Mouse (Mus musculus): Measurements from ENCODE around the gene Cr2. TPM values are rescaled to one million over a fixed set of nuclear protein-coding genes. Genes with fewer than 3 reads are reported as not detected.
"Not testable (repeated sequence)": the region's sequence is repeated elsewhere in the genome, so short reads cannot be mapped to it uniquely, and the experiment has no call there.

Gene Cr2
- total RNA-seq (2021), result 1 to 10 TPM; 3.6 to 4.2 TPM

DNA sequence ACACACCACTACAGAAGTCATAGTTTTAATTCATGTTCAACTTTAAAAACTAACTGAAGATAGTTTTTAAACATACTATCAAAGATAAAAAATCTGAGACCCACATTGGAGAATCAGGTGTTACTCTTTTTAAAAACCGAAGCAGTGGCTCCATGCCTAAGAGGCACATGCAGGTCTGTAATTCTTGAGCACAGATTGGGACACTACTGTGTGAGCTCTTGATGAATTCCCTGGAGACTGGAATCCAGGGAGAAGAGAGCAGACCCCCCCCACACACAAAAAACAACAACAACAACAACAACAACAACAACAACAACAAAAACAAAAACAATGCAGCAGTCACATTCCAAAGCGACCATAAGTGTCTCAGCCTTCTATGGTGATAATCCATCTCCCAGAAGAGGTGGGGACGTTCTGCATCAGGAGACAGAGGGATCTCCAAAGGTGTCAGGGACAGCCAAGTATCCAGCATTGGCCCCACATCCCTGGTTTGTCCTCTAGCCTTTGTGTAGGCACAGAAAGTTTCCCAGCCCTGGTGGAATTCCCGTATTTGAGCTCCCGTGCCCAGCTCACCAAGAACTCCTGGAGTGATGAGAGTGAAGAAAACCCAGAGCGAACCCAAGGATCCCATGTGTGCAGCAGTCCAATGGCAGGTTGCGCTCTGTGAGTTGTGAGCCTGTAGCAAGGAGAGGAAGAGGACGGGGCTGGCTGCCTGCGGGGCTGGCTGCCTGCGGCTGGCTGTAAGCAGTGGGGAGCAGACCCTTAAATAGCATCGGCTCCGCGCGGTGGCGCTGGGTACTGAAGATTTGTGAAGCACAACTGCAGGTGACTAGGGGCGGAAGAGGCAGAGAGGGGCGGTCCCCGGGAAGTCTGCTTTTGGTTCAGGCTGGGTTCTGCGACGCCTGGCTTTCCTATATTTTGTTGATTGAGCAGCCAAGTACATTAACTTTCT lies at the start of gene Cr2:
TSS of gene Cr2 (minus strand) at position 737 of the 952 bp plus-strand sequence.
- DNase-seq, result peak; percentile 78
- intact Hi-C loops (cut with DNase I), result no loop called here

DNA sequence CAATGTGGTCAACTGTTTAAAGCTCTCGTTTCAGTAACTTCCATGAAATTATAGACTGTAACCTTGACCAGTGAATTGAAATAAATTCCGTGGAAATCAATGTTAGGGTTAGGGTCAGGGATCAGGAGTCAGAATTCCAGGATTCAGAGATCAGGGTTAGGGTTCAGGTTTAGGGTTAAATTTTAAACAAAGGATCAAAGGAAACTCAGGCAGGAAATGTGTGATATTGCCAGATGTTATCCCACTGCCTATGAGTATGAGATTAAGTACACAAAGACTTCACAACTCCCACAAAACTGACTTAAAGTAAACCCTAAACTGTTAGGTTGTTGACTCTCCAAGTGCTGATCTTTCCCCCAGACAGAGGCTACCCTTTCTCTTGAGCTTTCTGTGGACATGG lies 45.3 kb upstream of the Cr2 start:
- intact Hi-C loops (cut with DNase I), result no loop called here
- no peak for DNase-seq

DNA sequence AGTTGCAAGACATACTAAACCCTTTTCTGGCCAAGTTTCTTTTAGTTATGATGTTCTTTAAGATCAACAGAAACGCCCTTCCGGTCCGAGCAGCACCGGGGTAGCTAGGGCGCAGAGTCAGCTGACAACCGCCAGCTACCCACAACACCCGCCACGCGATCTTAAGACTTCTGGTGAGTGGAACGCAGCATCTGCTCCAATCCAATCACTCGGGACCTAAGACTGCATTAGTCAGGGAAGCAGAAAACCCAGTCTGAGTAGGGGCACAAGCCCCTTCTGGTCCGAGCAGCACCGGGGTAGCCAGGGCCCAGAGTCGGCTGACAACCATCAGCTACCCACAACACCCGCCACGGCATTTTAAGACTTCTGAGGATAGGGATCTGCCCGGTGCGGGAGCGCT lies 36.3 kb upstream of the Cr2 start:
- intact Hi-C loops (cut with DNase I); DNase-seq: not testable (repeated sequence)

DNA sequence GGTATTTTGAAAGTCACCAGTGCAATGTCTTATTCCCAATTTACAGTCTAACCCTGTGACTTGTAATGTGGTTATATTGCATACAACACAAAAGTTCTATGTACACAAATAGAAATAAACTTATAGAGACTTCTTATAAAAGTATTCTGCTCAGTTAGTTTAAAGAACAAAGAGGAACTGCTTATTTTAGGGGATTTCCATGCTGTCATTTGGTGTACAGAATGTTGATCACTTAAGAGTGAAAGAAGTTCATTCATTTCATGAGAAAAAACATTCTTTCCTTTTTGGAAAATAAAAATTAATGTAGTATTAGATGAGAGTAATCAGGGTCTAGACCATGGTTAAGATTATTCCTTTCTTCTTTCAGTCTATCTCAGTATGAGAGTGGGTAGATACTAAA lies 8.2 kb upstream of the Cr2 start:
- intact Hi-C loops (cut with DNase I), result no loop called here

DNA sequence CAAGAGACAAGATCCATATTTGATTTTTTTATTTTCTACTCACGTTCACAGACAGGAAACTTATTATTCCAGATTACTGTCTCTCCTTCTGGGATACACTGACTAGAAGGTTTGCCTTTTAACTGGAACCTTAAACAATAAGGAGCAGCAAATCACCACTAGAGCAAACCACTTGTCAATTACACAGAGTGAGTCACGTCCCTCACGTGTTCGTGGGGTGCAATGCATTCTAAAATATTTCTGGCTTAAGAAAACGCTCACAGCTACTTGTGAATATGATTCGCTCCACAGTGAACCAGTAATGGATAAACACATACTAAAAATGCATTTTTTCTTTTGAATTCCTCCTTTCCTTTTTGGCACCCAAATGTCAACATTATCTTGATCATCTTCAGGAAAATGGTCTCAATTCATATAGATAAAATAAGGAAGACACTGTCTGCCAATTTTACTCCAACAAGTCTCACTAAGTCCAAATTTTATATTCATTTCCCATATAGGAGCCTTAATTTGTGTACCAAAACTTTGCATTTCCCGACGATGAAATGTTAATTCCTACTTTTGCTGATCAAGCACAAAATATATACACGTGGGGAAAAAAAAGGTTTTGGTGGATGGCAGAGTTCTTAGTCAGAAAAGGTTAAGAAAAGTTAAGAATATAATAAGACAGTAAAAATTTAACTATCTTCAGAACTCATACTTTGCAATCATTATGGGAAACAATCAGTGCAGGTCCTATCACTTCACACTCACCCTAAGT lies 11.3 kb downstream of the Cr2 start:
- DNase-seq, result no peak
- intact Hi-C loops (cut with DNase I), result no loop called here

More for the DNA sequence above, 8.2 kb upstream of the Cr2 start:
- DNase-seq, result no peak

DNA sequence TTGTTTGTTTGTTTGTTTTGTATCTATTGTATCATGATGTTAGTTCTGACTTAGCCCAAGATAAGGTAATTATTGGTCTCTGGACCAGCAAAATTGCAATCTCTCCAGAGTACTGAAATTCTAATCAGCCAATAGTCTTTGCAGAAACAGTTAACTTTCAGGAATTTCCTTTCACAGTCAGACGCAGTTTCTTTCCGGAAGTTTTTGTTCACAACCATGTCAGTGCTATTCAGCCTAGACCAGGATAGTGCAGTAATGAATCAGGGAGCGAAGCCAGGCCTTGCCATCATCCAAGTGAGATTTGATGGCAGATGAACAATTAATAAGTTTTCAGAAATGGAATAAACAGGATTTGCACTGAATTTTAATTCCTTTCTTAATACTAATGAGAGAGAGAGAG lies 44.4 kb downstream of the Cr2 start:
- DNase-seq, result no peak
- intact Hi-C loops (cut with DNase I), result no loop called here

DNA sequence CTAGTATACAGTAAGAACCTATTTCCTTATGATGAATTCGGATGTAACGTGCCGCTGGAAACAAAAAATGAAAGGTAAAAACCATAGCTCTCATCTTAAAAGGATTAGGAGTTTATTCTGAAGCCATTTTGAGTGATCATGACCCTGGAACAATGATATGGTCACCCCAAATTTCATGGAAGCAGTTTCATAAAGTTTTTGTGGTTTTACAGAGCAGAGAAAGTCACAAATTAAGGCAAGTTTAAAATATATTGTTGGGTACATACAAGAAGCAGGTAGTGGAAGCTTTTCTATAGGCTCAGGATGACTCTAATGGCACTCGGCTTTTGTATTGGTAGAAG lies 44.9 kb downstream of the Cr2 start:
- intact Hi-C loops (cut with DNase I), result no loop called here
- no peak for DNase-seq

DNA sequence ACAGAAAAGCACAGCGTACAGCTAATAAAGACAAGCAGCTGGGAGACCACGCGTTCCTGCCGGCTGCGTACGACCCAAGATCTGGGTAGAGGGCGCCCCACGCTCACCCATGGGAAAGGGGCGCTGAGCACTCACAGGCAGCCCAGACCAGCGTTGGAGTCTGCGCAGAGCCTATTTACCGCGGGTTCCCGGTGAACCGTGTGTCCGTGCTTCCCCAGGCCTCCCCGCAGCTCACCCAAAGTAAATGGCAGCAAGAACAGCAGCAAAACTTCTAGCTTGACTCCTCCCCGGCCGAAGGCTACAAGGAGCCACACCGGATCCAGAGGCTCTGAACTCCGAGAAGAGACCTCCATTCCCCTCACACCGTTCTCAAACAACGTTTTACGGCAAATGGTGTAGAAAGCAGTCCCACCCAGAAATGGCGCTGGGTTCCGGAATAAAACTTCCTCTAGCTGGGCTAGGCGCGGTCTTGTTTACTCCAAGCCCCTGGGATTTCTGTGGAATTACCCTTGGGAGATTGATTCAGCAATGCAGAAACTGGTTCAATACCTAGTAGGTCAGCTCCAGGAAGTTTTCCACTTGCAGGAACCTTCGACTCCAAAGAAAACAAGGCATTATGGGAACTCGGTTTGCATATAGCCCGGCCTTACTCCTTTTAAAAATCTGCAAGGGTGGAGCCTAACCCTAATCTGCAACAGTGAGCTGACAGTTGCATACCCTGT lies 45.4 kb downstream of the Cr2 start, which contains the start of gene Cr1l:
TSS of gene Cr1l (minus strand) at position 634 of the 722 bp plus-strand sequence.
- intact Hi-C loops (cut with DNase I), result no loop called here
- peak; percentile 87 for DNase-seq

DNA sequence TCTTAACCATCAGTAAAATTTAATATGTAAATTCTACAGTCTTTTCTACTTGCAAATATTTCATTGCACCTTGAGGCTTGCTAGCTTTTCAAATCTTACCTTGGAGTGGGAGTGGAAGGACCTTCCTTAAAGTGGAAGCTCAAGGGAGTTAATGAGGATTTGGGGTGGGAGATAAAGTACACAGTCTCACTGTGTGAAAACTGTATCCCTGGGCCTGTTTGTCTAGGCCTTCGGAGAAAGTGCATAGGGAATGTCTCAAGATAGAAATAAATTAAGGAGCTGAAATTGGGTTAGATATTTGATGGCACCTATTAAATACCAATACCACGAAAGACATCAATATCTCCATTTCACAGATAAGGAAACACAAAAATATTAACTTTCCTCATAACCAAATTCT lies 46.0 kb downstream of the Cr2 start:
- intact Hi-C loops (cut with DNase I), result no loop called here
- DNase-seq, result no peak

DNA sequence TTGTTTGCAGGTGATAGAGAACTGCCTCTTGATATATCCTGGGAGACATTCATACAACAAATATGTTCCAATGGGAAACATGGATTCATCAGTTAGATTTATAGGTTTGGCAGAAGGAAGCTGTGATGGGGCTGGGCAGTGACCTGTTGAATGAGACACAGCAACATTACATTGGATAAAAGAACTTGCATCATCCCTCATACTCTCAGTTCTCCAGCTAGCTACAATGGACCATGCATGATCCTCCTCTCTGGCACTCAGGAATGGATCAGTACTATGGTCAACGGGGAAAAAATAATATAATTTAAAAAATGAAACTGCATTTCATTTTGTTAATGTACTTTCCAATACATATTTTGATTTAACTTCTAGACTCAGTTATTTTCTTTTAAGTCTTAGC lies 46.6 kb downstream of the Cr2 start:
- intact Hi-C loops (cut with DNase I), result no loop called here
- DNase-seq, result no peak

DNA sequence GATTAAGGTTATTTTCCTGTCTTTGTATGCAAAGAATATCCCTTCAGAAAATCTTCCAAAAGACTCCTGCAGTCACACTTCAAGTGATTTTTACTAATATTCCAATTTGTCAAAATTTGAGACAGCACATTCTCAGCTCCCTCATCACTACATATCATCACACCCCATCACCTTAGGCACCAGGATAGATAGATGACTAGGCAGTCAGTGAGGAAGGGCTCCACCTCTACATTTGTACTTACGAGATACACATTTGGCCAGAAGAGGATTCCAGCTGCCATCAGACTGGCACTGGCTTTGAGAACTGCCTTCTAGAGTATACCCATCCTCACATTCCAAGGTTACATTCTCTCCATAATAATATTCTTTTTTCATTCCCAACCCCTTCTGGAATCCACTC lies 62.1 kb downstream of the Cr2 start:
- no peak for DNase-seq
- intact Hi-C loops (cut with DNase I), result no loop called here

DNA sequence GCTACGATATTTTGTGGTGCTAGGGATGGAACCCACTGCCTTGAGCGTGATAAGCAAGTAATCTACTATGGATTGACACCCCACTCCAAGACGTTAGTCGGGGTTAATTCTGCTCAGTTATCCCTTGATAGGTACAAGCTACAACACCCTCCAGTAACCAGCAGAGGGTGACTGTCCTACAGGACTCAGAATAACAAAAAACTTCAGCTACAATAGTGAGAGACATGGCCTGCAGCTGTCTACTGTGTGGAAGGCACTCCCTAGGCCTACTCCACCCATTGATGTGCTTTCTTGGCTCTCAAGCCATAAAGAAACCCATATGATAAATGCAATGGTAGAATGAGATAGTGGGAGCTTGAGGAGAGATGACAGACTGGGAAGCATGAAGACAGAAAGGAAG lies 62.9 kb downstream of the Cr2 start:
- no peak for DNase-seq
- intact Hi-C loops (cut with DNase I), result no loop called here

DNA sequence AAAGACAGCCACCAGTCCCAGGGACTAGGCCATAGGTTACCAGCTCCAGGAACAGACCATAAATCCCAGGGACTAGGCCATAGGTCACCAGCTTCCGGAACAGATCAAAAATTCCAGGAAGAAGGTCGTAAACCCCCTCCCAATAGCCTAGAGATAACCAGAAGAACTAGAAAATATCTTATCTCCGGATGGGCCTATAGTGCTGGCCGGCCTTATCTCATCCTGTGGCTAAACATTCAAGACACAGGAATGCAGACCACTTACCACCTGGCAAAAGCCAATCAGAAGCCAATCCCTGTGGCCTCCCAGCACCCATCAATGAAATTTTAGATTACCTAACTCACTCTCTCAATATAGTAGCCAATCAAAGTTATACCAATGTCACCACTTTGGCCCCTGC lies 75.8 kb downstream of the Cr2 start:
- intact Hi-C loops (cut with DNase I), result no loop called here

DNA sequence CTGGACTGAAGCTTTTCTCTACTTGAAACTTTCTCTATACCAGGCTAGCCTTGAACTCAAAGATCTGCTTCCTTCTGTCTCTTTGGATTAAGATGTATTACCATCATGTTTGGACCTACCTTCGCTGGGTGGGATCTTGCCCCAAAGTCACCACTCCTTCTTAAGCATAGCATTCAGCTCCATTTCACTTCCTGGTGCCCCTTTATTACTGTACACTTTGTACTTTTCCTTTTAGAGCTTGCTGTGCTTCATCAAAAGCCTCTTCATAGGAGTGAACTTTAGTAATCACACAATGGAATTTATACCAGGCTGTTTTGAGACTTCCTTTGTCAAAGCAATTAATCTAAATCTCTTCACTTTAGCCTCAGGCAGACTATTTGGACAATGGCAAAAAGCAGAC lies 78.5 kb downstream of the Cr2 start:
- DNase-seq, result no peak
- intact Hi-C loops (cut with DNase I), result no loop called here

More for the DNA sequence above, 75.8 kb downstream of the Cr2 start:
- no peak for DNase-seq

DNA sequence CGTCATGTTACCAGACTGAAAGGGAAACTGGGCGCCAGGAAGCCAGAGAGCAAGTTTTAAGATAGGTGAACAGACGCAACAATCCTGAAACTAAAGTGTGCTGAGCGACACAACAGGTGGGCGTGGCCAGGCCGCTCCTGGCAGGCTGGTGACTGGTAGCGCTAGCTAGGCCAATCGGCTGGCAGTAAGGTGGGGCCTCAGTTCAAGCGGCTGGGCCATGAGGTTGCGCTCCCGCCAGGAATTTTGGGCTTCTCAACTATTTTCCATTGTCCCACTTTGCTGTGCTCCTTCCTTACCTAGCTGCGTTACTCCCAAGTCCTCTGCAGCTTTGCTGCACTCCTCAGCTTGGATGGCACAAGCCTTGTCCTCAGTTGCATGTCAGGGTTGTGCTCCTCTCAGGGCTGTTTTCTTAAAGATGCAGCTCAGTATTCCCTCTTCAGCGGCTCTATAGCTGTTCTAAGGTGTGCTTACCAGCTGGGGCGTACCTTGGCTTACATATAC lies 84.2 kb downstream of the Cr2 start, which contains the start of gene Cd46:
TSS of gene Cd46 (minus strand) at position 30 of the 501 bp plus-strand sequence.
- intact Hi-C loops (cut with DNase I), result no loop called here

DNA sequence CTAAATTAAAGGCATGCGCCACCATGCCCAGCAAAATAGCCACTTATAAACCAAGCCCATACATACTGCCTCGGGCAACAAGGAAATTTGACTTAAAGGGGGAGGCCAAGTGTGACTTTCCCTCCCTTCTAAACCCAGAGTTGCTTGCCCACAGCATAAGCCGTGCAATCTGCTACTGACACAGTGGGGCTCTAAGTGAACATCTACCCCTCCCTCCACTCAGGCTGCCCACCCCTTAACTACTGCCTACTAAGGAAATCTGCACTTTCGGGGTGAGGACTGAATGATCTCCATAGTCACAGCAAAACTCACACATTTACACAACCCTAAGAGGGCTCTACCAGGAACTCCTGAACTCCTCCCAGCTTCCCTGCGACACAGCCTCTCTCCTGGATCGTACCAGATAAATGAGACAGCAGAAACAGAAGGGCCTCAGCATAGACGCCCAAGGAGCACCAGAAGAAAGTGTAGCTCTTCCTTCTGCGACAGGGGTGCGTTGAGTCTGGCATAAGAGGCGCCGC lies 84.8 kb downstream of the Cr2 start:
- DNase-seq, result no peak
- intact Hi-C loops (cut with DNase I), result no loop called here

More for the DNA sequence above, 84.2 kb downstream of the Cr2 start, which contains the start of gene Cd46:
- peak; percentile 45 for DNase-seq

All from left cerebral cortex, postnatal 4 days (tissue).